Mouse (Mus musculus) E14TG2a.4 (cell line): ENCODE results near the gene Ado.

Experiments
- CTCF ChIP-seq: conservative IDR thresholded peaks from 2 replicates; pipeline ENCODE4 v1.5.1; 2014; ENCODE audit warnings: low read length
- POU5F1 ChIP-seq: IDR thresholded peaks from 2 replicates; pipeline ENCODE4 v1.6.1; 2014; ENCODE audit warnings: low read length, borderline replicate concordance

GRCm38 (mm10) chr10:67524130-67524529 lies 24.6 kb downstream of the Ado start:
- TF ChIP-seq CTCF (no peak), POU5F1 (no peak)
